Mouse (Mus musculus) forebrain, embryonic 16.5 days (tissue): ENCODE results near the gene Brinp1. TPM values are rescaled to one million over a fixed set of nuclear protein-coding genes. Genes with fewer than 3 reads are reported as not detected.
A peak's percentile ranks its signal among the peaks of the same experiment; 100 is the strongest.

Source experiments
- ATAC-seq: fragments of 200-750 bp; cut with Nextera tagmentation; 2 replicates; pipeline ENCODE4 v1.8.0; 2017; ENCODE audit warnings: mild to moderate bottlenecking, moderate library complexity
- H3K27ac ChIP-seq: fragments of 300-500 bp; sonication (generic); 2 replicates; pipeline ENCODE4 v1.5.1; 2014; ENCODE audit warnings: low read length, control low read depth
- H3K27me3 ChIP-seq: fragments of 300-500 bp; sonication (generic); replicated peaks from 2 replicates; pipeline ENCODE4 v1.6.1; 2014; ENCODE audit warnings: low read length; ENCODE audit not compliant: control insufficient read depth, insufficient read depth
- H3K36me3 ChIP-seq: fragments of 300-500 bp; sonication (generic); 2 replicates; pipeline ENCODE4 v1.6.1; 2014; ENCODE audit not compliant: control insufficient read depth, insufficient read depth
- H3K4me1 ChIP-seq: fragments of 300-500 bp; sonication (generic); replicated peaks from 2 replicates; pipeline ENCODE4 v1.6.1; 2014; ENCODE audit warnings: low read length; ENCODE audit not compliant: control insufficient read depth, insufficient read depth
- H3K4me2 ChIP-seq: fragments of 300-500 bp; sonication (generic); 2 replicates; pipeline ENCODE4 v1.6.1; 2014; ENCODE audit warnings: mild to moderate bottlenecking, low read length, control low read depth
- H3K4me3 ChIP-seq: fragments of 300-500 bp; sonication (generic); replicated peaks from 2 replicates; pipeline ENCODE4 v1.5.1; 2014; ENCODE audit warnings: mild to moderate bottlenecking, low read length, control low read depth
- H3K9ac ChIP-seq: fragments of 300-500 bp; sonication (generic); replicated peaks from 2 replicates; pipeline ENCODE4 v1.6.1; 2014; ENCODE audit warnings: low read depth, low read length, control low read depth
- H3K9me3 ChIP-seq: fragments of 300-500 bp; sonication (generic); 2 replicates; pipeline ENCODE4 v1.6.1; 2016; ENCODE audit warnings: low read length; ENCODE audit not compliant: control insufficient read depth
- whole genome bisulfite sequencing: fragments of 180-500 bp; shearing (Covaris S2); extraction: QIAGEN DNeasy Blood & Tissue Kit; methylation state at CpG from one replicate; pipeline ENCODE4 v1.1.7; 2014; 5-methylcytosine and 5-hydroxymethylcytosine counted together
- polyA plus RNA-seq: library from polyadenylated mRNA; unstranded; fragments of >200 nt; fragmentation: Nextera tagmentation; extraction: Ambion mirVana; gene quantifications from 2 replicates; pipeline ENCODE4 v1.2.1, GENCODE M21; 2015

Brinp1 gene
- polyA plus RNA-seq, 1 experiment from 2014 or later: 42.5 TPM

- H3K27ac ChIP-seq: no peak overlapping the region
- H3K36me3 ChIP-seq: no peaks in the 10 kb centered on the region
- H3K4me2 ChIP-seq: no peak overlapping the region
- H3K4me3 ChIP-seq: no peak overlapping the region
- no peak for ATAC-seq
- no peaks in the 10 kb centered on the region for H3K27me3 ChIP-seq
- no peaks in the 10 kb centered on the region for H3K4me1 ChIP-seq
- no peak overlapping the region for H3K9ac ChIP-seq
- WGBS: 66% methylated on average over 4 of the region's 4 CpGs
- no peaks in the 10 kb centered on the region for H3K9me3 ChIP-seq
Measured at GRCm38 (mm10) chr4:68788477-68788999, 165.7 kb downstream of the Brinp1 start.

GRCm38 (mm10) chr4:68787642-68788041 is 166.6 kb downstream of the Brinp1 start:
- no peak for ATAC-seq
- Histone ChIP-seq H3K9ac (no peak overlapping the region), H3K27me3 (no peaks in the 10 kb centered on the region), H3K27ac (no peak overlapping the region), H3K4me3 (no peak overlapping the region), H3K4me2 (no peak overlapping the region), H3K9me3 (no peaks in the 10 kb centered on the region), H3K36me3 (no peaks in the 10 kb centered on the region), H3K4me1 (no peaks in the 10 kb centered on the region)
- 80% methylated on average over 2 of the region's 2 CpGs for WGBS

GRCm38 (mm10) chr4:68768256-68768655 is 185.9 kb downstream of the Brinp1 start:
- Histone ChIP-seq H3K4me2 (no peak overlapping the region), H3K36me3 (no peaks in the 10 kb centered on the region), H3K9ac (no peak overlapping the region), H3K9me3 (no peaks in the 10 kb centered on the region), H3K27me3 (no peaks in the 10 kb centered on the region), H3K4me3 (no peak overlapping the region), H3K27ac (peak overlapping the region; percentile 24; the same call in 1 of the 2 replicates), H3K4me1 (peaks cover 12% of the 10 kb centered on the region)
- WGBS: 24% methylated on average over 5 of the region's 5 CpGs
- peak; percentile 55 for ATAC-seq

- Histone ChIP-seq H3K9ac (no peak overlapping the region), H3K27ac (no peak overlapping the region), H3K9me3 (no peaks in the 10 kb centered on the region), H3K4me2 (no peak overlapping the region), H3K4me1 (peaks cover 12% of the 10 kb centered on the region), H3K27me3 (no peaks in the 10 kb centered on the region), H3K4me3 (no peak overlapping the region), H3K36me3 (no peaks in the 10 kb centered on the region)
- WGBS: 21% methylated on average over 5 of the region's 5 CpGs
- peak; percentile 65 for ATAC-seq
Measured at GRCm38 (mm10) chr4:68767393-68767792, 186.8 kb downstream of the Brinp1 start.

- Histone ChIP-seq H3K9me3 (no peaks in the 10 kb centered on the region), H3K4me1 (peaks cover 12% of the 10 kb centered on the region), H3K4me3 (no peak overlapping the region), H3K27me3 (no peaks in the 10 kb centered on the region), H3K4me2 (no peak overlapping the region), H3K36me3 (no peaks in the 10 kb centered on the region), H3K9ac (no peak overlapping the region; the same call in 1 of the 2 replicates), H3K27ac (no peak overlapping the region)
- ATAC-seq: peak; percentile 39
- WGBS: 42% methylated on average over 12 of the region's 12 CpGs
Measured at GRCm38 (mm10) chr4:68765772-68766573, 188.2 kb downstream of the Brinp1 start.

GRCm38 (mm10) chr4:68764937-68765336 is 189.3 kb downstream of the Brinp1 start:
- Histone ChIP-seq H3K27ac (no peak overlapping the region), H3K4me3 (no peak overlapping the region)
- WGBS: 87% methylated on average over 2 of the region's 2 CpGs

GRCm38 (mm10) chr4:68720983-68721382 is 233.2 kb downstream of the Brinp1 start:
- Histone ChIP-seq H3K4me1 (no peaks in the 10 kb centered on the region), H3K9ac (no peak overlapping the region), H3K36me3 (no peaks in the 10 kb centered on the region), H3K27me3 (no peaks in the 10 kb centered on the region), H3K27ac (no peak overlapping the region), H3K9me3 (no peaks in the 10 kb centered on the region), H3K4me3 (no peak overlapping the region), H3K4me2 (no peak overlapping the region)
- ATAC-seq: no peak
- 25% methylated on average over 1 of the region's 1 CpGs for WGBS

More at GRCm38 (mm10) chr4:68764937-68765336, 189.3 kb downstream of the Brinp1 start:
- Histone ChIP-seq H3K27me3 (no peaks in the 10 kb centered on the region), H3K9me3 (no peaks in the 10 kb centered on the region), H3K4me1 (peaks cover 12% of the 10 kb centered on the region), H3K4me2 (no peak overlapping the region), H3K36me3 (no peaks in the 10 kb centered on the region), H3K9ac (no peak overlapping the region)
- no peak for ATAC-seq
